Mouse (Mus musculus) brain, embryonic 14.5 days (tissue): ENCODE results near the gene Zfp568. TPM values are rescaled to one million over a fixed set of nuclear protein-coding genes. Genes with fewer than 3 reads are reported as not detected.
"Not testable (repeated sequence)": the region's sequence is repeated elsewhere in the genome, so short reads cannot be mapped to it uniquely, and the experiment has no call there.

ENCODE experiments used
- DNase-seq: peaks from one replicate; pipeline ENCODE4 v3.0.0-alpha.2; 2011; ENCODE audit warnings: low read depth
- CTCF ChIP-seq: fragments of 200-500 bp; IDR thresholded peaks from 2 replicates; pipeline ENCODE4 v1.5.1; 2012; ENCODE audit warnings: inconsistent platforms, mild to moderate bottlenecking, moderate library complexity, borderline replicate concordance; ENCODE audit not compliant: insufficient read depth, insufficient read length; ENCODE audit errors: extremely low read depth
- POLR2A ChIP-seq: fragments of 200-500 bp; IDR thresholded peaks from 2 replicates; pipeline ENCODE4 v1.6.1; 2012; ENCODE audit warnings: mild to moderate bottlenecking, inconsistent platforms, borderline replicate concordance; ENCODE audit not compliant: poor library complexity, insufficient read depth, insufficient read length, severe bottlenecking; ENCODE audit errors: extremely low read depth
- polyA plus RNA-seq: library from polyadenylated mRNA; depleted of rRNA; stranded (reverse); fragments of >200 nt; gene quantifications from 2 replicates; pipeline ENCODE4 v1.2.3, GENCODE M21; 2012

Gene Zfp568
- polyA plus RNA-seq, 1 experiment = 7.2 TPM

GRCm38 (mm10) chr7:29959004-29959403 lies 24.8 kb upstream of the Zfp568 start:
- DNase-seq = no peak
- no peak for TF ChIP-seq POLR2A
- TF ChIP-seq CTCF = no peak; the same call in 1 of the 2 replicates

- DNase-seq = not testable (repeated sequence)
Measured at GRCm38 (mm10) chr7:29965115-29965810, 18.5 kb upstream of the Zfp568 start.

- no peak for DNase-seq
- TF ChIP-seq POLR2A = no peak
- no peak for TF ChIP-seq CTCF
Measured at GRCm38 (mm10) chr7:29970686-29971085, 13.1 kb upstream of the Zfp568 start.

- TF ChIP-seq CTCF = no peak
- no peak for TF ChIP-seq POLR2A
- DNase-seq = no peak
Measured at GRCm38 (mm10) chr7:29980761-29981160, 3.0 kb upstream of the Zfp568 start.

GRCm38 (mm10) chr7:29981455-29981854 lies 2.3 kb upstream of the Zfp568 start:
- no peak for TF ChIP-seq POLR2A
- TF ChIP-seq CTCF = no peak
- no peak for DNase-seq

- DNase-seq = no peak
- TF ChIP-seq CTCF (no peak), POLR2A (no peak)
Measured at GRCm38 (mm10) chr7:29981860-29982259, 1.9 kb upstream of the Zfp568 start.

GRCm38 (mm10) chr7:29982341-29982740 lies 1.4 kb upstream of the Zfp568 start:
- DNase-seq = no peak
- TF ChIP-seq POLR2A (no peak), CTCF (no peak)

GRCm38 (mm10) chr7:29982931-29983330 lies 824 bp upstream of the Zfp568 start:
- DNase-seq = peak; percentile 14
- TF ChIP-seq CTCF (no peak), POLR2A (no peak)

GRCm38 (mm10) chr7:29983340-29983689 lies 440 bp upstream of the Zfp568 start:
- TF ChIP-seq POLR2A (no peak), CTCF (no peak)
- DNase-seq = no peak

GRCm38 (mm10) chr7:29986101-29986500 lies 2.3 kb downstream of the Zfp568 start:
- no peak for TF ChIP-seq POLR2A
- no peak for DNase-seq

GRCm38 (mm10) chr7:29987551-29987950 lies 3.8 kb downstream of the Zfp568 start:
- DNase-seq = no peak
- TF ChIP-seq POLR2A (no peak), CTCF (no peak)

- TF ChIP-seq POLR2A = no peak
- TF ChIP-seq CTCF = no peak
- DNase-seq = no peak
Measured at GRCm38 (mm10) chr7:29989031-29989430, 5.3 kb downstream of the Zfp568 start.
